18 mouse cellular contexts compared by ENCODE assay signal in the genomic region with DNA sequence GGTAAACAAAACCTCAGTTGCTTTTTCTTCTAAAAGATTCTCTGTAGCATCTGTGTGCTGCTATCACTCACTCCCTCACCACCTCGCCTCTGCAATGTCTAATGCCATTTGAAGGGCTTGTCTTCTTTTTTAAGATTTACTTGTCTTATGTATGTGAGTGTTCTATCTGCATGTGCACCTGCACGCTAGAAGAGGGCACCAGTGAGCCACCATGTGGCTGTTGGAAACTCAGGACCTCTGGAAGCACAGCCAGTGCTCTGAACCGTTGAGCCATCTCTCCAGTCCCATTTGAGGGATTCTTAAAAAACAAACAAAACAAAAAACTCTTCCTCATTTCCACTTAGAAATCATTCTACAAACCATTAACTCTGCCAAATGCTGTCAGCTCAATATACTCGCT.
A peak's percentile ranks its signal among the peaks of the same experiment; 100 is the strongest.
DNase-seq lines count a peak whose midpoint lies in the region; ATAC-seq and TF ChIP-seq lines count a peak whose summit lies in the region.
"Had no signal": no experiment of that assay in that cellular context is flagged by ENCODE, and none has a peak within 500 bp of the region (broad histone marks: within the 10 kb centered on the region; RNA-seq: fewer than 3 reads in every experiment).

No protein-coding gene starts in this region.

- peak; percentile 54 for TF ChIP-seq CTCF in intestine, postnatal 0 days (IDR thresholded peaks at IDR 0.05; ENCODE audit: low read depth)
- peak; percentile 24; the same call in 1 of the 2 replicates for TF ChIP-seq CTCF in lung, embryonic 14.5 days (IDR thresholded peaks at IDR 0.05; ENCODE audit: low read depth)

- peaks cover 43% of the 10 kb centered on the region for H3K36me3 ChIP-seq in intestine, postnatal 0 days (ENCODE audit: control insufficient read depth, insufficient read depth)
- peaks cover 19% of the 10 kb centered on the region; the same call in 1 of the 2 replicates for H3K36me3 ChIP-seq in intestine, embryonic 15.5 days
- peaks cover 62% of the 10 kb centered on the region for H3K36me3 ChIP-seq in lung, embryonic 14.5 days (ENCODE audit: insufficient read depth)

- no peak for ATAC-seq in intestine, postnatal 0 days
- ATAC-seq in intestine, embryonic 15.5 days = no peak
- no peak for ATAC-seq in lung, embryonic 14.5 days (ENCODE audit: insufficient read depth)
- ATAC-seq: inflammation-experienced regulatory T-cells, adult 6 months had no signal

- H3K27me3 ChIP-seq in intestine, postnatal 0 days (replicated peaks; ENCODE audit: control insufficient read depth, insufficient read depth, low read length) = no peaks in the 10 kb centered on the region
- H3K27me3 ChIP-seq in intestine, embryonic 15.5 days (replicated peaks) = no peaks in the 10 kb centered on the region
- no peaks in the 10 kb centered on the region for H3K27me3 ChIP-seq in lung, embryonic 14.5 days (ENCODE audit: insufficient read depth, low read length)
- H3K27me3 ChIP-seq: heart, embryonic 12.5 days; neural tube, embryonic 13.5 days; stomach, embryonic 15.5 days had no signal

- no peak overlapping the region for H3K9ac ChIP-seq in intestine, postnatal 0 days (ENCODE audit: low read depth, low read length)
- H3K9ac ChIP-seq in intestine, embryonic 15.5 days = no peak overlapping the region
- H3K9ac ChIP-seq in lung, embryonic 14.5 days = no peak overlapping the region
- H3K9ac ChIP-seq: heart, embryonic 12.5 days; neural tube, embryonic 13.5 days; stomach, embryonic 15.5 days had no signal

- no peak overlapping the region for H3K27ac ChIP-seq in intestine, postnatal 0 days (ENCODE audit: low read depth, low read length)
- H3K27ac ChIP-seq in intestine, embryonic 15.5 days = no peak overlapping the region
- no peak overlapping the region for H3K27ac ChIP-seq in lung, embryonic 14.5 days (ENCODE audit: low read depth)
- H3K27ac ChIP-seq: left cerebral cortex, adult 2 months; macrophage; neural tube, embryonic 13.5 days; stomach, embryonic 15.5 days had no signal

- no peaks in the 10 kb centered on the region for H3K9me3 ChIP-seq in intestine, postnatal 0 days (ENCODE audit: control insufficient read depth)
- H3K9me3 ChIP-seq in intestine, embryonic 15.5 days = no peaks in the 10 kb centered on the region
- H3K9me3 ChIP-seq in lung, embryonic 14.5 days (ENCODE audit: low read depth, low read length) = no peaks in the 10 kb centered on the region
- H3K9me3 ChIP-seq: heart, embryonic 12.5 days; neural tube, embryonic 13.5 days; stomach, embryonic 15.5 days had no signal

- no peak overlapping the region for H3K4me3 ChIP-seq in intestine, postnatal 0 days (ENCODE audit: low read depth, low read length)
- no peak overlapping the region for H3K4me3 ChIP-seq in intestine, embryonic 15.5 days (replicated peaks)
- H3K4me3 ChIP-seq in lung, embryonic 14.5 days (ENCODE audit: low read depth, low read length) = no peak overlapping the region
- H3K4me3 ChIP-seq: heart, embryonic 12.5 days; left cerebral cortex, adult 2 months; neural tube, embryonic 13.5 days; stomach, embryonic 15.5 days had no signal

- WGBS in intestine, postnatal 0 days = 75% methylated on average over 4 of the region's 4 CpGs
- 75% methylated on average over 4 of the region's 4 CpGs for WGBS in intestine, embryonic 15.5 days
- WGBS in lung, embryonic 14.5 days = 78% methylated on average over 4 of the region's 4 CpGs

- DNase-seq in lung, embryonic 14.5 days = no peak
- DNase-seq in lung, postnatal 10 days = no peak
- DNase-seq in ZHBTc4 (ENCODE audit: low read depth, low spot score) = peak; percentile 4
- DNase-seq in urinary bladder, postnatal 25 days (ENCODE audit: low spot score) = no peak
- DNase-seq in urinary bladder, adult 18-20 months (ENCODE audit: low spot score in 2 of 2) = no peak
- DNase-seq: adrenal gland, postnatal 36 days; cerebellum, adult 11-12 months; gastrocnemius, postnatal 14 days; heart, postnatal 4 days; thymus, postnatal 4 days had no signal

- H3K4me1 ChIP-seq in intestine, postnatal 0 days (replicated peaks; ENCODE audit: control insufficient read depth, insufficient read depth, low read length) = no peaks in the 10 kb centered on the region
- H3K4me1 ChIP-seq in intestine, embryonic 15.5 days (replicated peaks) = no peaks in the 10 kb centered on the region
- no peaks in the 10 kb centered on the region for H3K4me1 ChIP-seq in lung, embryonic 14.5 days (ENCODE audit: insufficient read depth)
- H3K4me1 ChIP-seq: heart, embryonic 12.5 days; neural tube, embryonic 13.5 days had no signal

- H3K4me2 ChIP-seq in intestine, postnatal 0 days (replicated peaks; ENCODE audit: low read depth) = no peak overlapping the region
- no peak overlapping the region for H3K4me2 ChIP-seq in intestine, embryonic 15.5 days (replicated peaks)
- H3K4me2 ChIP-seq in lung, embryonic 14.5 days = no peak overlapping the region
- H3K4me2 ChIP-seq: heart, embryonic 12.5 days; neural tube, embryonic 13.5 days; stomach, embryonic 15.5 days had no signal
